Mouse (Mus musculus) hindbrain, postnatal 0 days (tissue): ENCODE measurements around the gene Mark2. TPM values are rescaled to one million over a fixed set of nuclear protein-coding genes. Genes with fewer than 3 reads are reported as not detected.

Experiments used
- ATAC-seq: fragments of 200-750 bp; cut with Nextera tagmentation; 2 replicates; pipeline ENCODE4 v1.8.0; 2017; ENCODE audit warnings: mild to moderate bottlenecking, moderate TSS enrichment, moderate library complexity
- DNase-seq: peaks from one replicate; pipeline ENCODE4 v3.0.0-alpha.2; 2015; ENCODE audit warnings: low spot score
- H3K27ac ChIP-seq: fragments of 300-500 bp; sonication (generic); 2 replicates; pipeline ENCODE4 v1.5.1; 2014; ENCODE audit warnings: mild to moderate bottlenecking
- H3K27me3 ChIP-seq: fragments of 300-500 bp; sonication (generic); 2 replicates; pipeline ENCODE4 v1.6.1; 2014; ENCODE audit warnings: low read length, mixed read lengths; ENCODE audit not compliant: insufficient read depth
- H3K36me3 ChIP-seq: fragments of 300-500 bp; sonication (generic); 2 replicates; pipeline ENCODE4 v1.6.1; 2014; ENCODE audit warnings: low read length, mixed read lengths; ENCODE audit not compliant: insufficient read depth
- H3K4me1 ChIP-seq: fragments of 300-500 bp; sonication (generic); 2 replicates; pipeline ENCODE4 v1.6.1; 2014; ENCODE audit warnings: antibody characterized with exemption, low read length, mixed read lengths; ENCODE audit not compliant: insufficient read depth
- H3K4me2 ChIP-seq: fragments of 300-500 bp; sonication (generic); 2 replicates; pipeline ENCODE4 v1.6.1; 2014; ENCODE audit warnings: low read depth, mild to moderate bottlenecking, low read length, moderate library complexity, mixed read lengths
- H3K4me3 ChIP-seq: fragments of 300-500 bp; sonication (generic); 2 replicates; pipeline ENCODE4 v1.5.1; 2014; ENCODE audit warnings: low read length
- H3K9ac ChIP-seq: fragments of 300-500 bp; sonication (generic); replicated peaks from 2 replicates; pipeline ENCODE4 v1.6.1; 2014; ENCODE audit warnings: mild to moderate bottlenecking, low read length, moderate library complexity, mixed read lengths
- H3K9me3 ChIP-seq: fragments of 300-500 bp; sonication (generic); 2 replicates; pipeline ENCODE4 v1.6.1; 2016; ENCODE audit warnings: low read length, mixed read lengths
- CTCF ChIP-seq: IDR thresholded peaks from 2 replicates; pipeline ENCODE4 v1.5.1; 2016; ENCODE audit warnings: antibody characterized with exemption, control low read depth, low read depth
- WGBS: fragments of 180-500 bp; shearing (Covaris S2); extraction: QIAGEN DNeasy Blood & Tissue Kit; methylation state at CpG from one replicate; pipeline ENCODE4 v1.1.7; 2014; 5-methylcytosine and 5-hydroxymethylcytosine counted together
- polyA plus RNA-seq: library from polyadenylated mRNA; unstranded; fragments of >200 nt; fragmentation: Nextera tagmentation; extraction: Ambion mirVana; gene quantifications from 2 replicates; pipeline ENCODE4 v1.2.1, GENCODE M21; 2015
- total RNA-seq: library from RNA; depleted of rRNA; stranded (reverse); fragments of >200 nt; gene quantifications from 2 replicates; pipeline ENCODE4 v1.2.3, GENCODE M21; 2014

Gene Mark2
- total and polyA plus RNA-seq, 2 experiments from 2014 or later = 31.4 to 39.9 TPM

GRCm38 (mm10) chr19:7276053-7276659 is 65.5 kb downstream of the Mark2 start:
- Histone ChIP-seq H3K4me1 (peaks cover 22% of the 10 kb centered on the region; the same call in 1 of the 2 replicates), H3K9ac (peak overlapping the region; percentile 4), H3K4me2 (no peak overlapping the region), H3K27ac (peak overlapping the region; percentile 82), H3K4me3 (no peak overlapping the region), H3K9me3 (no peaks in the 10 kb centered on the region), H3K36me3 (peaks cover 35% of the 10 kb centered on the region), H3K27me3 (no peaks in the 10 kb centered on the region)
- peak; percentile 72 for DNase-seq
- ATAC-seq = peak; percentile 50
- WGBS = 19% methylated on average over 7 of the region's 7 CpGs
- peak; percentile 21 for TF ChIP-seq CTCF

- 33% methylated on average over 7 of the region's 7 CpGs for WGBS
- DNase-seq = peak; percentile 64
- Histone ChIP-seq H3K9me3 (no peaks in the 10 kb centered on the region), H3K9ac (no peak overlapping the region), H3K27me3 (no peaks in the 10 kb centered on the region), H3K4me1 (peaks cover 22% of the 10 kb centered on the region; the same call in 1 of the 2 replicates), H3K4me3 (no peak overlapping the region), H3K27ac (peak overlapping the region; percentile 81), H3K36me3 (peaks cover 32% of the 10 kb centered on the region), H3K4me2 (no peak overlapping the region)
- no peak for ATAC-seq
- no peak for TF ChIP-seq CTCF
Measured at GRCm38 (mm10) chr19:7275131-7275789, 66.4 kb downstream of the Mark2 start.

GRCm38 (mm10) chr19:7274326-7274990 is 67.2 kb downstream of the Mark2 start:
- no peak overlapping the region for H3K9ac ChIP-seq
- peaks cover 32% of the 10 kb centered on the region for H3K36me3 ChIP-seq
- ATAC-seq (peak; percentile 61), DNase-seq (peak; percentile 91)
- H3K4me1 ChIP-seq = peaks cover 26% of the 10 kb centered on the region
- 51% methylated on average over 11 of the region's 13 CpGs for WGBS
- 0 out of 2 replicates have a peak overlapping the region, but pooled peaks have one; percentile 21 for H3K4me2 ChIP-seq
- TF ChIP-seq CTCF = peak; percentile 14; the same call in 1 of the 2 replicates
- H3K27me3 ChIP-seq = no peaks in the 10 kb centered on the region
- peak overlapping the region; percentile 81 for H3K27ac ChIP-seq
- H3K4me3 ChIP-seq = no peak overlapping the region
- H3K9me3 ChIP-seq = no peaks in the 10 kb centered on the region

GRCm38 (mm10) chr19:7273486-7273885 is 68.2 kb downstream of the Mark2 start:
- Histone ChIP-seq H3K4me1 (peaks cover 26% of the 10 kb centered on the region), H3K9ac (no peak overlapping the region), H3K9me3 (no peaks in the 10 kb centered on the region), H3K4me2 (no peak overlapping the region), H3K27me3 (no peaks in the 10 kb centered on the region), H3K27ac (0 out of 2 replicates have a peak overlapping the region, but pooled peaks have one; percentile 81), H3K4me3 (no peak overlapping the region), H3K36me3 (peaks cover 32% of the 10 kb centered on the region)
- DNase-seq = no peak
- ATAC-seq = no peak
- 86% methylated on average over 4 of the region's 4 CpGs for WGBS
- TF ChIP-seq CTCF = peak; percentile 40

GRCm38 (mm10) chr19:7269290-7270044 is 72.2 kb downstream of the Mark2 start:
- TF ChIP-seq CTCF = no peak
- no peak for ATAC-seq
- Histone ChIP-seq H3K27me3 (no peaks in the 10 kb centered on the region), H3K9ac (peak overlapping the region; percentile 81), H3K9me3 (no peaks in the 10 kb centered on the region), H3K4me2 (peak overlapping the region; percentile 77), H3K4me3 (peak overlapping the region; percentile 64), H3K36me3 (peaks cover 19% of the 10 kb centered on the region; the same call in 1 of the 2 replicates), H3K27ac (peak overlapping the region; percentile 92; the same call in 1 of the 2 replicates), H3K4me1 (peaks cover 37% of the 10 kb centered on the region)
- 4% methylated on average over 11 of the region's 11 CpGs for WGBS
- peak; percentile 58 for DNase-seq

GRCm38 (mm10) chr19:7268722-7269090 is 73.0 kb downstream of the Mark2 start:
- TF ChIP-seq CTCF = peak; percentile 76
- Histone ChIP-seq H3K4me1 (peaks cover 37% of the 10 kb centered on the region), H3K4me3 (peak overlapping the region; percentile 64), H3K27ac (peak overlapping the region; percentile 92), H3K9me3 (no peaks in the 10 kb centered on the region), H3K36me3 (peaks cover 15% of the 10 kb centered on the region; the same call in 1 of the 2 replicates), H3K4me2 (peak overlapping the region; percentile 77), H3K27me3 (no peaks in the 10 kb centered on the region), H3K9ac (peak overlapping the region; percentile 81)
- ATAC-seq = peak; percentile 19; the same call in 1 of the 2 replicates
- peak; percentile 80 for DNase-seq
- WGBS = under 1% methylated on average over 29 of the region's 30 CpGs
